Mouse (Mus musculus): Measurements from ENCODE around the gene Abi3bp. TPM values are rescaled to one million over a fixed set of nuclear protein-coding genes. Genes with fewer than 3 reads are reported as not detected.

Gene Abi3bp
- polyA plus RNA-seq, 1 experiment = 0.79 TPM

DNA sequence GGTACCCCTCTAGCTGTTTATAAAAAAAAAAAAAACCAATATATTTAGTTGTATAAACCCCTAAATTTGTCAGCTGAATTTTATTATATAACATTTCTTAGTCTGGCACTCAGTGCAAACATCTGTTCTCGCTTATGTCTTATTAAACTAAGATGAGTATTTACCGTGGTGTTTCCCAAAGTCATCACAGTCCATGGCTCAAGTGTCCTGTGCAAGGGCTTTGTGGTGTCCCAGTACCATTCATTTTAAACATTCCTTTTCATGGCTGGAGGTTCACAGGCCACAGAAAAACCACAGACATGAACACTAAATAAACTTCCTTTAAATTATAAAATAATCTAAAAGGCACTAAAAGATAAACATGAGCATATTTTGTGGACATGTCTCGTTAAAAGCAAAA, 13.2 kb downstream of the Abi3bp start:
- Histone ChIP-seq H3K27me3 (ENCODE audit: control insufficient read depth, insufficient read depth, low read length) (no peaks in the 10 kb centered on the region), H3K27ac (ENCODE audit: control insufficient read depth, insufficient read depth, low read depth, low read length) (no peak overlapping the region), H3K4me1 (ENCODE audit: control insufficient read depth, insufficient read depth, low read length) (no peaks in the 10 kb centered on the region), H3K36me3 (ENCODE audit: control insufficient read depth, insufficient read depth, low read length) (no peaks in the 10 kb centered on the region), H3K4me3 (ENCODE audit: control insufficient read depth, low read depth, low read length) (no peak overlapping the region)
- TF ChIP-seq CTCF (IDR thresholded peaks at IDR 0.05; ENCODE audit: control insufficient read depth, insufficient read depth, insufficient replicate concordance, low read depth, low read length) (no peak), POLR2A (IDR thresholded peaks at IDR 0.05; ENCODE audit: control insufficient read depth, low read depth, low read length) (no peak)

DNA sequence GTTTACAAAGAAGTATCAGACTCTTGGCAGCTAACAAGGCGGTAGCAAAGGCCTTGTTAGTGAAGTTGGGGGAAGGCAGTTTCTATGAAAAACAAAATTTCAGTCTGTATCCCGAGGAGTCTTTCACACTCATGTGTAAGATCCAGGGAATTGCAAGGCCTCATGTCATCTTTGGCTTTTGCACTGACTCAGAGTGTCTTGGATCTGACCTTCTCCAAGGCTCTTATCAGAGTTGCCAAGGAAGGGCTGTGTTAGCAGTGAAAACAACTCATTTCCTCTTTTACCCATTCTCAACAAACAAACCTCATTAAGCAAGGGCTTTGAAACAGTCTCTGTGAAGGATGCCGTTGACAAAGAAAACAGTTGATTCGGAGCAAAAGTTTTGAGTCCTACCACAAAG, 17.6 kb downstream of the Abi3bp start:
- no peak overlapping the region for H3K4me3 ChIP-seq (ENCODE audit: control insufficient read depth, low read depth, low read length)

DNA sequence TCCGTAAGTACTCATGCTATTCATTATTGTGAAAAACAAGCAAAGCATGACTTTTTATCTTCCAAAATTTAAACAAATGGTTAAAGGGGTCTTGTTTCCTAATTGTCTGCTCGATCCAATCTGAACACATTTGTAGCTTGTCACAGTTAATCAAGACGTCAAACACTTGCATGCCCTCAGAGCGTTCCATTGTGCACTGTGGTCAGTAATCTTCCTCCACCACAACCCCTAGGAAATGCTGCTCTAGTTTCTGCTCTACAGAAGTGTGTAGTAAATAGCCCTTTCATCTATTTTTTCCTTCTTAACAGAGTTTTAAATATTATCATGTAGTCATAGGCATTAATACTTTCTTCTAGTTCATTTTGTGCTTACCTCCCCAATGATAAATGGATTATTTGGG, 19.1 kb downstream of the Abi3bp start:
- H3K36me3 ChIP-seq (ENCODE audit: control insufficient read depth, insufficient read depth, low read length) = no peaks in the 10 kb centered on the region
- H3K4me3 ChIP-seq (ENCODE audit: control insufficient read depth, low read depth, low read length) = no peak overlapping the region
- no peaks in the 10 kb centered on the region for H3K4me1 ChIP-seq (ENCODE audit: control insufficient read depth, insufficient read depth, low read length)
- no peak overlapping the region for H3K27ac ChIP-seq (ENCODE audit: control insufficient read depth, insufficient read depth, low read depth, low read length)
- no peaks in the 10 kb centered on the region for H3K27me3 ChIP-seq (ENCODE audit: control insufficient read depth, insufficient read depth, low read length)
- TF ChIP-seq CTCF (IDR thresholded peaks at IDR 0.05; ENCODE audit: control insufficient read depth, insufficient read depth, insufficient replicate concordance, low read depth, low read length) = no peak

More for the DNA sequence above, 17.6 kb downstream of the Abi3bp start:
- TF ChIP-seq CTCF (IDR thresholded peaks at IDR 0.05; ENCODE audit: control insufficient read depth, insufficient read depth, insufficient replicate concordance, low read depth, low read length) (no peak), POLR2A (IDR thresholded peaks at IDR 0.05; ENCODE audit: control insufficient read depth, low read depth, low read length) (no peak)
- H3K4me1 ChIP-seq (ENCODE audit: control insufficient read depth, insufficient read depth, low read length) = no peaks in the 10 kb centered on the region
- no peaks in the 10 kb centered on the region for H3K36me3 ChIP-seq (ENCODE audit: control insufficient read depth, insufficient read depth, low read length)
- no peaks in the 10 kb centered on the region for H3K27me3 ChIP-seq (ENCODE audit: control insufficient read depth, insufficient read depth, low read length)
- no peak overlapping the region for H3K27ac ChIP-seq (ENCODE audit: control insufficient read depth, insufficient read depth, low read depth, low read length)

DNA sequence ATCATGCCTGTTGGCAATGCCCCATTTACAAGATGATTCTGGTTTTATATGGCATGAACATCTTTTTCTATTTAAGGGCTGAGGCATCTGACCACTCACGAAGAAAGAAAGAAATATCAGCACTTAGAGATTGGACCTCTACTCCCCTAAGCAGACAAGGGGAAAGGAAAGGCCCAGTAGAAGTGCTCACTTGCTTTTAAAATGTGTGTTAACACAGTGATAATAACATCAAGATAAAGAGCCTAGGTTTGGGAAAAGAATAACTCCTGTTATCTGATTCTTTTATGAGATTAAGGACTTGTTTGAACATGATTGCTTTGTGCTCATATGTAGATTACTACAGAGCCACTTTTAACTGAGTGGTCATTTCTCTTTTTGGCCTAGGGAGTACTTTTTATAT, 21.0 kb downstream of the Abi3bp start:
- TF ChIP-seq CTCF (IDR thresholded peaks at IDR 0.05; ENCODE audit: control insufficient read depth, insufficient read depth, insufficient replicate concordance, low read depth, low read length) = no peak
- no peak for TF ChIP-seq POLR2A (IDR thresholded peaks at IDR 0.05; ENCODE audit: control insufficient read depth, low read depth, low read length)
- Histone ChIP-seq H3K4me3 (ENCODE audit: control insufficient read depth, low read depth, low read length) (no peak overlapping the region), H3K27me3 (ENCODE audit: control insufficient read depth, insufficient read depth, low read length) (no peaks in the 10 kb centered on the region), H3K4me1 (ENCODE audit: control insufficient read depth, insufficient read depth, low read length) (no peaks in the 10 kb centered on the region), H3K36me3 (ENCODE audit: control insufficient read depth, insufficient read depth, low read length) (no peaks in the 10 kb centered on the region), H3K27ac (ENCODE audit: control insufficient read depth, insufficient read depth, low read depth, low read length) (no peak overlapping the region)

DNA sequence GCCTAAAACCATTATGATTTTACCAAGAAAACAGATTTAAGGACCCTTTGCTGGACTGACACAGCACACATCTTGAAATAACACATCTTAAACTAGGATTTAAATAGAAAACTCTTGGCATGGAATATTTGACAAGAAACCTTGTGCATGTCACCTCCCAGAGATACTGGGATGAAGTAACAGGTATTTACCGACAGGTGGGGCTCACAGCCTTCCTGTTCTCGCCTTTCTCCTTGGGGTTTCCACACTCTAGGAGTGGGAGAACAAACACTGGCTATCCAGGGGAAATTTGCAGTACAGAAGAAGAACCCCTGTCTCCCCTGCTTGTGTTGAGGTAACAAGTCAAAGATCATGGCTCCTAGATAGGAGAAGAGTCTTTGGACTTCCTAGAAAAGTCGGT, 22.8 kb downstream of the Abi3bp start:
- no peak overlapping the region for H3K4me3 ChIP-seq (ENCODE audit: control insufficient read depth, low read depth, low read length)
- H3K36me3 ChIP-seq (ENCODE audit: control insufficient read depth, insufficient read depth, low read length) = no peaks in the 10 kb centered on the region
- no peaks in the 10 kb centered on the region for H3K27me3 ChIP-seq (ENCODE audit: control insufficient read depth, insufficient read depth, low read length)
- H3K4me1 ChIP-seq (ENCODE audit: control insufficient read depth, insufficient read depth, low read length) = no peaks in the 10 kb centered on the region
- TF ChIP-seq POLR2A (IDR thresholded peaks at IDR 0.05; ENCODE audit: control insufficient read depth, low read depth, low read length) (no peak), CTCF (IDR thresholded peaks at IDR 0.05; ENCODE audit: control insufficient read depth, insufficient read depth, insufficient replicate concordance, low read depth, low read length) (no peak)
- no peak overlapping the region for H3K27ac ChIP-seq (ENCODE audit: control insufficient read depth, insufficient read depth, low read depth, low read length)

DNA sequence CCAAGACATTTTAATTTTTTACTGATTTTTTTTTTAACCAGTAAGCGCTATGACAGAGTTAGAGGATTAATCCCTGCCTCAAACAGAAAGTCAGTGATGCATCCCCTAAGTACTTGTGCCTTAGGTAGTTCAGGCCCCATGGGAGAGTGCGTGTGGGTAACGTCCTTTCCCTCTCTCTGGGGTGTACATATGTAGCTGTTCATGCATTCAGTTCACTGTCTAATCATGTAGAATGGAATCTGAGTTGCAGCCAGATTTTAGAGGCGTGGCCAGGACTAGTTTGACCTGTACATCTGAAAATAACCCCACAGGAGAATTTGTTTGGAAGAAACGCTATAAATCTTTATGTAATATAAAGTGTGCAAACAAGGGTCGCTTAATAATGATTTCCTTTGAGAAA, 23.4 kb downstream of the Abi3bp start:
- H3K27ac ChIP-seq (ENCODE audit: control insufficient read depth, insufficient read depth, low read depth, low read length) = no peak overlapping the region
- TF ChIP-seq CTCF (IDR thresholded peaks at IDR 0.05; ENCODE audit: control insufficient read depth, insufficient read depth, insufficient replicate concordance, low read depth, low read length) = no peak
- no peak for TF ChIP-seq POLR2A (IDR thresholded peaks at IDR 0.05; ENCODE audit: control insufficient read depth, low read depth, low read length)
- H3K4me3 ChIP-seq (ENCODE audit: control insufficient read depth, low read depth, low read length) = no peak overlapping the region
- no peaks in the 10 kb centered on the region for H3K27me3 ChIP-seq (ENCODE audit: control insufficient read depth, insufficient read depth, low read length)
- H3K36me3 ChIP-seq (ENCODE audit: control insufficient read depth, insufficient read depth, low read length) = no peaks in the 10 kb centered on the region
- H3K4me1 ChIP-seq (ENCODE audit: control insufficient read depth, insufficient read depth, low read length) = no peaks in the 10 kb centered on the region

DNA sequence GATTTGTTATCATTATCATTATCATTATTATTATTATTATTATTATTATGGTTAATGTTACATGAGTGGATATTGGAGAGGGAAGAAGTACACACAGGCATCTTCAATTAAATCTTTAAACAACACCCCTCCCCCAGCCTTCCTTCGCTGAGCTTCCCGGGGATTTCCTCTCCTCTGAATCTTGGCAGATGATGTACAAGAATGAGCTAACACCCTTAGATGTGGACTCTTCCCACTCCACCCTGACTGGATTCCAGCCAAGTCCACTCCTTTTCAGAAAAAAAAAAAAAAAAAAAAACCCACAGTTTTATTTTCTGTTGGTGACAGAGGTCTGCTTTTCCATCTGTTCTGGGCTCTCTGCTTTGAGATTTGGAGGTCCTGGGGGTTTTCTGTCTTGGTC, 23.8 kb downstream of the Abi3bp start:
- no peaks in the 10 kb centered on the region for H3K36me3 ChIP-seq (ENCODE audit: control insufficient read depth, insufficient read depth, low read length)
- H3K4me1 ChIP-seq (ENCODE audit: control insufficient read depth, insufficient read depth, low read length) = no peaks in the 10 kb centered on the region
- H3K27me3 ChIP-seq (ENCODE audit: control insufficient read depth, insufficient read depth, low read length) = no peaks in the 10 kb centered on the region
- no peak overlapping the region for H3K27ac ChIP-seq (ENCODE audit: control insufficient read depth, insufficient read depth, low read depth, low read length)
- H3K4me3 ChIP-seq (ENCODE audit: control insufficient read depth, low read depth, low read length) = no peak overlapping the region
- TF ChIP-seq CTCF (IDR thresholded peaks at IDR 0.05; ENCODE audit: control insufficient read depth, insufficient read depth, insufficient replicate concordance, low read depth, low read length) (no peak), POLR2A (IDR thresholded peaks at IDR 0.05; ENCODE audit: control insufficient read depth, low read depth, low read length) (no peak)

DNA sequence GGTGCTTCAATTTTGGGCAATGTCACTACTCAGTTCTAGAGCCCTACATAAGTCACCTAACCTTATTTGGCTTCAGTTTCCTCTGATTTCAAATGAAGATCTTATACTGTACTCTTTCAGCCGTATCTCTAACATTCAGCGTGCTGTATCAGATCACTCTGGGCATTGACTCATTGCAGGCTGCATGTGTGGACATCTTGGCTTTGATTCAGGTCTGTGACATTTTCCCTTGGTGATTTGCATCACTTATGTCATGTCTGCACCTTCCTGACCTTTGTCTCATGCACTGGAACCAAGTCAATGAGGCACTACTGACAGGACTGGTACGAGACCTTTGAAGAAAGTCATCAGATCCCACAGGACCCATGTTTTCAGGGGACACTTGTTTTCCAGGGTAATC, 24.5 kb downstream of the Abi3bp start:
- no peak for TF ChIP-seq POLR2A (IDR thresholded peaks at IDR 0.05; ENCODE audit: control insufficient read depth, low read depth, low read length)
- TF ChIP-seq CTCF (IDR thresholded peaks at IDR 0.05; ENCODE audit: control insufficient read depth, insufficient read depth, insufficient replicate concordance, low read depth, low read length) = no peak
- Histone ChIP-seq H3K4me3 (ENCODE audit: control insufficient read depth, low read depth, low read length) (no peak overlapping the region), H3K27ac (ENCODE audit: control insufficient read depth, insufficient read depth, low read depth, low read length) (no peak overlapping the region), H3K4me1 (ENCODE audit: control insufficient read depth, insufficient read depth, low read length) (no peaks in the 10 kb centered on the region), H3K27me3 (ENCODE audit: control insufficient read depth, insufficient read depth, low read length) (no peaks in the 10 kb centered on the region), H3K36me3 (ENCODE audit: control insufficient read depth, insufficient read depth, low read length) (no peaks in the 10 kb centered on the region)

Data from testis, adult 2 months (tissue).